Mouse (Mus musculus): ENCODE measurements at regions not wholly inside any gene's neighbourhood (a gene's known extent, or its start where the extent isn't known, plus 50 kb on each side); places are given as distances from the start of the nearest gene placed in this dataset.

DNA sequence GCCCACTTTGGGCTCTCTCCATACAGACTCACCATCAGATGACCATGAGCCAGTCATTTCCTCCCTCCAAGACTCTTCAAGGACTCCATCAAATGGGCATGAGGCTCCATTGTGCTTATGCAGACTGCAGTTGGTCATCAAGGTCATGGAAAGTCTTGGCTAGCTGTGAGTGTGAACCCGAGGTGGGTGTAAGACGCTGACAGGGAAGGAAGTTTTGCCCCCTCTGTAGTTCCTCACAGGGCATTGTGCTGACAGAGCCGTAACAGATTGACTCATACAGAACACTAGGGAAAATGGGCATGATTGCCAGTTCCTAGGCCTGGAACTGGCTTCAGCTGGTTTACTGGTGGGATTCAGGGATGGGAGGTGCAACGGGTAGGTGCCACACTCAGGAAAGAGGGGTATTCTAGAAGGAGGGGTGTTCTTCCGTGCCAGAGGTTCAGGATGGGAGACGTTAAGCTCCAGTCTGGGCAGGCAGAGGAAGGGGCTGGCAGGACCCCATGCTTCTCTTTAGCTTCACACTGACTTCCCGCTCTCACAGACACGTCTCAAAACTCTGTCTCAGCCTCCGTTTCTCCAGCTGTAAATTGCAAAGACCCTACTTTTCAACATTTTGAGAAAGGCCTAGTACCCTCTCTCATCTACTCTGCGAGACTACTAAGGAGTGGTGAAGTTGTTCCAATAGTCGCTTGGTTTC, 228.4 kb upstream of the Tprg start:
- Histone ChIP-seq H3K4me3 (ENCODE audit: low read depth, low read length) (peak overlapping the region; percentile 61), H3K4me1 (ENCODE audit: control insufficient read depth, insufficient read depth, low read length) (peaks cover 12% of the 10 kb centered on the region), H3K9me3 (ENCODE audit: control insufficient read depth, low read length) (no peaks in the 10 kb centered on the region), H3K9ac (ENCODE audit: low read length) (peak overlapping the region; percentile 75), H3K27me3 (ENCODE audit: control insufficient read depth, insufficient read depth, low read length) (no peaks in the 10 kb centered on the region), H3K27ac (ENCODE audit: low read depth, low read length) (no peak overlapping the region), H3K36me3 (ENCODE audit: control insufficient read depth, insufficient read depth, low read length) (no peaks in the 10 kb centered on the region), H3K4me2 (ENCODE audit: low read depth) (peak overlapping the region; percentile 62)
- ATAC-seq (ENCODE audit: insufficient read depth, low FRiP score, low TSS enrichment) (no peak), DNase-seq (ENCODE audit: low spot score) (no peak)
- WGBS, result 30% methylated on average over 11 of the region's 11 CpGs

DNA sequence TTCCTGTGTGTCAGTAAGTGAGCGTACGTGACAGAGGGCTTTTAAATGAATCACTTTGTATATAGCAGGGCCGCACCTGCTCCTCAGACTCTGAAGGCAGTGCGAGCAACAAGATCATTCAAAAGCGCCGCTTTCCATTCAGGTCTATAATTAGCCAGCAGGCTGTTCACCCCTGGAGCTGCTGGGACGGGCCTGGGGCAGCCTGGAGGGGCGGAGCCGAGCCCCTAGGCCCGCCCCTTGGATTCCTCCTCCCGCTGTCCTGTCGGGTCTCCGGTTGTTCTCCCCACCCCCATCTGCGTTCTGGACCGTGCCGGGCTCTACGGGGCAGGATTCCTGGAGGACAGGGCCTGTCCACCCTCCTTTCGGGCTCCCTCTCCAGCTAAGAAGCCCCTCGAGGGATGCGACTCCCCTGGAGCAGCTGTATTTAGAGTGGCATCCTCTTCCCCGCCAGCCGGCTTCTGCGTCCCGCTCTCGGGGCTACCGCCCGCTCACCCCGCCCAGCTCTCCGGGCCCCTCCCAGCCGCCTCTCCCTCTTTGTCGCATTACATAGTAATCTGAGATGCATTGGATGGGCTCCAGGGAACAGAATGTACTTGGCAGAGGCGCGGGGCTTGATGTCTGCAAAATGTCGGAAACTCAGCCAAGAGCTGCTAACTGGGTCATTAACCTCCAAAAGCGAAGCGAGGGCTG, 227.7 kb upstream of the Tprg start:
- H3K27me3 ChIP-seq (ENCODE audit: control insufficient read depth, insufficient read depth, low read length), result no peaks in the 10 kb centered on the region

DNA sequence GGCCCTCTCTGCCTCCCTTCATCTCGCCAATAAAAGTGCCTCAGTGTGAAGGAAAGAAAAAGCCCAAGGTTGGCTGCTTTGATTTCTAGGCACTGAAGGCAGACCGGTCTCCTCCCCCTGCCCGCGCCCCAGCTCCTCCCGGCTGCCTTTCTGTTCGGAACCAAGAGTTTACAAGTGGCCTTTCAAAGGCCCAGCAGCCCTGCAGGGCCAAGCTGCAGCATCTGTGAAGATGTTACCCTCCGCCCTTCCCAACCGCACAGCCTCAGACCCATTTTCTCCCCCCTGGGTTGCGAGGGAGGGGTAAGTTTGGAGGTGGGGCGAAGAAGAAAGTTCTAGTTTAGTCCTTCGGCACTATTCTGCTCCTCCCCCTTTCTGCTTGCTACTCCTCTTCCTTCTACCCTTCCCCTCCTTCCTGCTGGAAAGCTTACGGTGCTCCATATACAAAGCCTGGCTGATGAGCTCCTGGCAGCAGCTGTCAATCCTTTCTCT, 227.1 kb upstream of the Tprg start:
- peak overlapping the region; percentile 62 for H3K4me2 ChIP-seq (ENCODE audit: low read depth)
- ATAC-seq (ENCODE audit: insufficient read depth, low FRiP score, low TSS enrichment) (peak; percentile 35), DNase-seq (ENCODE audit: low spot score) (no peak)
- H3K27me3 ChIP-seq (ENCODE audit: control insufficient read depth, insufficient read depth, low read length), result no peaks in the 10 kb centered on the region
- H3K4me1 ChIP-seq (ENCODE audit: control insufficient read depth, insufficient read depth, low read length), result peaks cover 12% of the 10 kb centered on the region
- peak overlapping the region; percentile 94 for H3K27ac ChIP-seq (ENCODE audit: low read depth, low read length)
- peak overlapping the region; percentile 75 for H3K9ac ChIP-seq (ENCODE audit: low read length)
- WGBS, result under 1% methylated on average over 11 of the region's 12 CpGs
- H3K9me3 ChIP-seq (ENCODE audit: control insufficient read depth, low read length), result no peaks in the 10 kb centered on the region
- H3K36me3 ChIP-seq (ENCODE audit: control insufficient read depth, insufficient read depth, low read length), result no peaks in the 10 kb centered on the region
- peak overlapping the region; percentile 61 for H3K4me3 ChIP-seq (ENCODE audit: low read depth, low read length)

More for the DNA sequence above, 227.7 kb upstream of the Tprg start:
- H3K9ac ChIP-seq (ENCODE audit: low read length), result peak overlapping the region; percentile 75
- WGBS, result under 1% methylated on average over 36 of the region's 36 CpGs
- H3K4me3 ChIP-seq (ENCODE audit: low read depth, low read length), result peak overlapping the region; percentile 61
- peaks cover 12% of the 10 kb centered on the region for H3K4me1 ChIP-seq (ENCODE audit: control insufficient read depth, insufficient read depth, low read length)
- ATAC-seq (ENCODE audit: insufficient read depth, low FRiP score, low TSS enrichment), result peak; percentile 95
- H3K27ac ChIP-seq (ENCODE audit: low read depth, low read length), result peak overlapping the region; percentile 94
- DNase-seq (ENCODE audit: low spot score), result peak; percentile 94
- peak overlapping the region; percentile 62 for H3K4me2 ChIP-seq (ENCODE audit: low read depth)
- no peaks in the 10 kb centered on the region for H3K9me3 ChIP-seq (ENCODE audit: control insufficient read depth, low read length)
- H3K36me3 ChIP-seq (ENCODE audit: control insufficient read depth, insufficient read depth, low read length), result no peaks in the 10 kb centered on the region

DNA sequence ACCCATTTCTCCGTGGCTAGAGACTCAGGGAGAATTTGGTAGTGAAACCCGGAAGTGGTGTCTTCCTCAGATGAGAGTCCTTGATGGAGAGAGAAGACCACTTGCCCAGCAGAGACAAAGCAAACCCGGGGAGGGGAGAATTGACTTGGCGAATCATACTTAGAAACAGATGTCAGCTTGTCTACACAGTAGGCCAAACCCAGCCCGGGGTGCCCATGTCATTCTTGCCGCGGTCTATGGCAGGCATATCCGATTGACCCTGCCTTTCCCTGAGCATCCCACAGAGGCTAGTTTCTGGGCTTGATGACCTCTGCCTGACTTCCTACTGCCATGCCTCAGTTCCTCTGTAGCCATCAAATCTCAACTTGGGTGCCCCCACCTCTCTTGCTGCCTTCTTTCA, 226.4 kb upstream of the Tprg start:
- ATAC-seq (ENCODE audit: insufficient read depth, low FRiP score, low TSS enrichment) (no peak), DNase-seq (ENCODE audit: low spot score) (no peak)
- H3K4me1 ChIP-seq (ENCODE audit: control insufficient read depth, insufficient read depth, low read length), result peaks cover 12% of the 10 kb centered on the region
- no peak overlapping the region for H3K4me2 ChIP-seq (ENCODE audit: low read depth)
- no peaks in the 10 kb centered on the region for H3K36me3 ChIP-seq (ENCODE audit: control insufficient read depth, insufficient read depth, low read length)
- 83% methylated on average over 8 of the region's 8 CpGs for WGBS
- no peaks in the 10 kb centered on the region for H3K9me3 ChIP-seq (ENCODE audit: control insufficient read depth, low read length)
- no peaks in the 10 kb centered on the region for H3K27me3 ChIP-seq (ENCODE audit: control insufficient read depth, insufficient read depth, low read length)
- H3K9ac ChIP-seq (ENCODE audit: low read length), result no peak overlapping the region
- no peak overlapping the region; the same call in 1 of the 2 replicates for H3K27ac ChIP-seq (ENCODE audit: low read depth, low read length)
- no peak overlapping the region for H3K4me3 ChIP-seq (ENCODE audit: low read depth, low read length)

DNA sequence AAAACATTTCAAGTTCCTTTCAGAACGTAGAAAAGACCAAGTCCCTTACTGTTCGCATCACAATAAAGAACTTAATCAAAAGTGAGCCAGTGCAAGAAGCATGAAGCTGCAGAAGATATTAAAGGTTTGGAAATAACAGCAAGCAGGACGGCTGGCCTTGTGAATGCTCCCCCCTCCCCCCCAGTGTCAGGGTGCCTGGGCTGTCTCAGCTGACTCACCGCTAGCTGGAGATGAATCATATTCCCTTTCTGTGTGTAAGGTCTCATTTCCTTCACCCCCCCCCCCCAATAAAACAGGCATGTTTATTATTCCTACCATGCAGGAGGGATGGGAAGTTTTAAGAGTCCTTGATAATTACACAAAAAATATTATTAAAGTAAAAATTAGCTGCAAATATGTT, 225.0 kb upstream of the Tprg start:
- H3K4me2 ChIP-seq (ENCODE audit: low read depth), result no peak overlapping the region
- no peaks in the 10 kb centered on the region for H3K9me3 ChIP-seq (ENCODE audit: control insufficient read depth, low read length)
- no peak overlapping the region for H3K4me3 ChIP-seq (ENCODE audit: low read depth, low read length)
- DNase-seq (ENCODE audit: low spot score) (no peak), ATAC-seq (ENCODE audit: insufficient read depth, low FRiP score, low TSS enrichment) (no peak)
- H3K36me3 ChIP-seq (ENCODE audit: control insufficient read depth, insufficient read depth, low read length), result no peaks in the 10 kb centered on the region
- no peak overlapping the region for H3K9ac ChIP-seq (ENCODE audit: low read length)
- peaks cover 12% of the 10 kb centered on the region for H3K4me1 ChIP-seq (ENCODE audit: control insufficient read depth, insufficient read depth, low read length)
- H3K27me3 ChIP-seq (ENCODE audit: control insufficient read depth, insufficient read depth, low read length), result no peaks in the 10 kb centered on the region
- no peak overlapping the region for H3K27ac ChIP-seq (ENCODE audit: low read depth, low read length)
- 89% methylated on average over 4 of the region's 4 CpGs for WGBS

DNA sequence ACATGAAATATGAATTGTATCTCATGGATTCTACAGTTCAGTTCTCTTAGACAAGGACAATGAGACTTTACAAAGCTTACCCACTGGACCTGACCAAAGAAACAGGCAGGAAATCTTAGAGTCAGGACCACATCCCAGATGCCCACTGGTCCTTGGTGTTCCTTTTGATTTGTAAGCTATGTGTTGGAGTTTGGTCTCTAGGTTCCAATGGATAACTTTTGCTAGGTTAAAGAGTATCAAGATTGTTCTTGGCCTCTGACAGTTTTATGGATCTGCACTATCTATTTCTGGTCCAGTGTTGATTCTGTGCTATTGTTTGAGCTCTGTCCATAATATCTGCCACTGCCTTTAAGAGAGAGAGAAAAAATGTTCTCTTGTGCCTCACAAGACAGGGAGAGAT, 222.6 kb upstream of the Tprg start:
- H3K27me3 ChIP-seq (ENCODE audit: control insufficient read depth, insufficient read depth, low read length), result no peaks in the 10 kb centered on the region
- ATAC-seq (ENCODE audit: insufficient read depth, low FRiP score, low TSS enrichment), result no peak
- H3K9ac ChIP-seq (ENCODE audit: low read length), result no peak overlapping the region
- H3K36me3 ChIP-seq (ENCODE audit: control insufficient read depth, insufficient read depth, low read length), result no peaks in the 10 kb centered on the region
- H3K4me3 ChIP-seq (ENCODE audit: low read depth, low read length), result no peak overlapping the region
- H3K4me1 ChIP-seq (ENCODE audit: control insufficient read depth, insufficient read depth, low read length), result peaks cover 6% of the 10 kb centered on the region; the same call in 1 of the 2 replicates
- no peaks in the 10 kb centered on the region for H3K9me3 ChIP-seq (ENCODE audit: control insufficient read depth, low read length)
- DNase-seq (ENCODE audit: low spot score), result no peak
- no peak overlapping the region for H3K4me2 ChIP-seq (ENCODE audit: low read depth)
- no peak overlapping the region for H3K27ac ChIP-seq (ENCODE audit: low read depth, low read length)

DNA sequence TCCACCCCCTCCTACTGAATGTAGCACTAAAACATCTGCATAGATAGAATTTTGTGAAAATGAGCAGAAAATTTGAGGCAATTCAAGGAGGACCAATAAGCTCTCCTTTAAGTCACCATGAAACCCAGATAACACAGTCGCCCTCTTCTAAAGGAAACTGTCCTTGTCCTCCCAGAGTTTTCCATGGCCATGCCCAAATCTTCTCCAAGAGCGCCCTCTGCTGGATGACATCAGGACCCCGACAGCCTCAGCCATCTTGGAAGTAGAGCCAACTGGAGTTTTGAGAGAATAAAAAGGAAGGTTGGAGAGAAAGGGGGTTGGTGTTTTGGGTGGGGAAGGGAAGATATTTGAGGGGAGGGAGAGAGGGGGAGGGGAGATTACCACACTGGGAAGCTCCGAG, 222.1 kb upstream of the Tprg start:
- DNase-seq (ENCODE audit: low spot score) (peak; percentile 89), ATAC-seq (ENCODE audit: insufficient read depth, low FRiP score, low TSS enrichment) (peak; percentile 49; the same call in 1 of the 2 replicates)
- WGBS, result 20% methylated on average over 4 of the region's 4 CpGs
- Histone ChIP-seq H3K9me3 (ENCODE audit: control insufficient read depth, low read length) (no peaks in the 10 kb centered on the region), H3K4me2 (ENCODE audit: low read depth) (no peak overlapping the region), H3K36me3 (ENCODE audit: control insufficient read depth, insufficient read depth, low read length) (no peaks in the 10 kb centered on the region), H3K9ac (ENCODE audit: low read length) (no peak overlapping the region), H3K27ac (ENCODE audit: low read depth, low read length) (no peak overlapping the region), H3K27me3 (ENCODE audit: control insufficient read depth, insufficient read depth, low read length) (no peaks in the 10 kb centered on the region), H3K4me3 (ENCODE audit: low read depth, low read length) (no peak overlapping the region), H3K4me1 (ENCODE audit: control insufficient read depth, insufficient read depth, low read length) (peaks cover 5% of the 10 kb centered on the region; the same call in 1 of the 2 replicates)

DNA sequence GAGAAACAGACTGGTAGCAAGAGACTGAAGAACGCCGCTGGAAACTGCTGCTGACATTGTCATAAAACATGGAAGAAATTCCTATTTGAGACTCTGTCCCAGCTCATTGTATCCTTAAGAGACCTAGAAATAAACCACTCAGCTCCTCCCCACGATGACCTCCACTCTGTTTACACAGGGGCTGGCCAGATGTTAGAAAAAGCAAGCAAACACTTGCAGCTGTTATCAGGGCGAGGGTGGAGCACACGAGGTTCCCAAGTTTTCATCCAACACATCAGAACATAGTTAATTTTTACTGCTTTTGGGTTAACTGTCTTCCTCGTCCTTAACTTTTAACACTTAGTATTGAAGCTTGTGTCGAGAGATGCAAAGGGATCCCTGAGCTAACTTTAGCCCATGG, 219.8 kb upstream of the Tprg start:
- Histone ChIP-seq H3K27ac (ENCODE audit: low read depth, low read length) (no peak overlapping the region), H3K36me3 (ENCODE audit: control insufficient read depth, insufficient read depth, low read length) (no peaks in the 10 kb centered on the region), H3K9ac (ENCODE audit: low read length) (no peak overlapping the region), H3K4me3 (ENCODE audit: low read depth, low read length) (no peak overlapping the region), H3K4me1 (ENCODE audit: control insufficient read depth, insufficient read depth, low read length) (no peaks in the 10 kb centered on the region), H3K9me3 (ENCODE audit: control insufficient read depth, low read length) (no peaks in the 10 kb centered on the region), H3K4me2 (ENCODE audit: low read depth) (no peak overlapping the region), H3K27me3 (ENCODE audit: control insufficient read depth, insufficient read depth, low read length) (no peaks in the 10 kb centered on the region)
- DNase-seq (ENCODE audit: low spot score) (no peak), ATAC-seq (ENCODE audit: insufficient read depth, low FRiP score, low TSS enrichment) (no peak)
- WGBS, result 47% methylated on average over 7 of the region's 7 CpGs

Measured in neural tube, embryonic 11.5 days (tissue).